Mouse (Mus musculus) skeletal muscle tissue, adult 2 months (tissue): Measurements from ENCODE around the gene Pla2g4d.

Experiments
- DNase-seq: peaks from one replicate; pipeline ENCODE4 v3.0.0-alpha.2; 2012; ENCODE audit warnings: low read depth, low spot score

The Pla2g4d gene

GRCm38 (mm10) chr2:120261346-120261745 lies 27.7 kb downstream of the Pla2g4d start:
- no peak for DNase-seq

GRCm38 (mm10) chr2:120256259-120256658 lies 32.7 kb downstream of the Pla2g4d start:
- no peak for DNase-seq

GRCm38 (mm10) chr2:120252644-120253043 lies 36.4 kb downstream of the Pla2g4d start:
- no peak for DNase-seq

- no peak for DNase-seq
Observed at GRCm38 (mm10) chr2:120245421-120246016, 43.5 kb downstream of the Pla2g4d start.

- DNase-seq = peak; percentile 83
Observed at GRCm38 (mm10) chr2:120244679-120245420, 44.1 kb downstream of the Pla2g4d start, which contains the start of gene Pla2g4e. Gene Pla2g4e (minus strand): TSS chr2:120245335.

GRCm38 (mm10) chr2:120243995-120244394 lies 45.0 kb downstream of the Pla2g4d start:
- DNase-seq = no peak

- no peak for DNase-seq
Observed at GRCm38 (mm10) chr2:120242791-120243467, 46.1 kb downstream of the Pla2g4d start.

GRCm38 (mm10) chr2:120238733-120239132 lies 50.3 kb downstream of the Pla2g4d start:
- peak; percentile 68 for DNase-seq

GRCm38 (mm10) chr2:120237784-120238183 lies 51.2 kb downstream of the Pla2g4d start:
- DNase-seq = no peak

GRCm38 (mm10) chr2:120235947-120236640 lies 52.9 kb downstream of the Pla2g4d start:
- DNase-seq = peak; percentile 82

GRCm38 (mm10) chr2:120235381-120235780 lies 53.6 kb downstream of the Pla2g4d start:
- no peak for DNase-seq

- DNase-seq = no peak
Observed at GRCm38 (mm10) chr2:120231642-120232041, 57.4 kb downstream of the Pla2g4d start.
